Mouse (Mus musculus) cortical plate, adult 2 months (tissue): ENCODE measurements at regions not wholly inside any gene's neighbourhood (a gene's known extent, or its start where the extent isn't known, plus 50 kb on each side); places are given as distances from the start of the nearest gene placed in this dataset.

ENCODE experiments used
- CTCF ChIP-seq: fragments of 200-500 bp; IDR thresholded peaks from 2 replicates; pipeline ENCODE4 v1.5.1; 2011; ENCODE audit warnings: mild to moderate bottlenecking, control low read depth, low read length; ENCODE audit not compliant: insufficient read depth; ENCODE audit errors: extremely low read depth
- POLR2A ChIP-seq: fragments of 200-500 bp; IDR thresholded peaks from 2 replicates; pipeline ENCODE4 v1.6.1; 2011; ENCODE audit warnings: mild to moderate bottlenecking, low read length, control low read depth; ENCODE audit not compliant: insufficient read depth; ENCODE audit errors: extremely low read depth

DNA sequence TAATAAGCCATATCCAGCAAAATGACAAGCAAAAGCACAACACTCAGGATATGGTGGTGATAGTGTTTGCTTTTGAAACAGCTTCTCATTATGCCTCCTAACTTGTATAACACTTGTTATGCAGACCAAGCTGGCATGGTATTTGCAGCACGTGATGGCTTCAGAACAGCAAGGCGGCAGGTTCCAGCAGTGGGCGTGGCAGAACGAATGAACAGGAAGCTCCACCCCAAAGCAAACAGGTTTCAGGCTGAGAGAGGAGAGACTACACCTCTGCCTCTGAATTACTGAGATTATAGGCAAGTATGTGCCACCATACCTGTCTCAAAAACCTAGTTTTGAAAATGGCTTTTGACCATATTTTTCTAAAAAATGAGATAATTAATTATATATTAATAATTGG, 145.2 kb downstream of the Tmsb4x start:
- no peak for TF ChIP-seq CTCF
- TF ChIP-seq POLR2A, result no peak
